Mouse (Mus musculus) heart, adult 2 months (tissue): ENCODE measurements around the gene Sfn. TPM values are rescaled to one million over a fixed set of nuclear protein-coding genes. Genes with fewer than 3 reads are reported as not detected.

Experiments
- DNase-seq, 2 experiments: peaks; one replicate each; pipeline ENCODE4 v3.0.0; 2021
- H3K27ac ChIP-seq: fragments of 200-600 bp; 2 replicates; pipeline ENCODE4 v1.8.1; 2022
- H3K27me3 ChIP-seq: fragments of 200-500 bp; 2 replicates; pipeline ENCODE4 v1.6.1; 2012; ENCODE audit warnings: mild to moderate bottlenecking, low read length, inconsistent platforms, mixed read lengths; ENCODE audit not compliant: control insufficient read depth, insufficient read depth
- H3K36me3 ChIP-seq: fragments of 200-500 bp; 2 replicates; pipeline ENCODE4 v1.6.1; 2012; ENCODE audit warnings: low read length, inconsistent platforms; ENCODE audit not compliant: control insufficient read depth, insufficient read depth
- H3K4me1 ChIP-seq: fragments of 200-500 bp; 2 replicates; pipeline ENCODE4 v1.6.1; 2011; ENCODE audit warnings: low read length; ENCODE audit not compliant: control insufficient read depth, insufficient read depth
- H3K4me3 ChIP-seq: fragments of 200-600 bp; 2 replicates; pipeline ENCODE4 v1.8.1; 2022
- H3K79me2 ChIP-seq: fragments of 200-500 bp; replicated peaks from 2 replicates; pipeline ENCODE4 v1.6.1; 2012; ENCODE audit warnings: mild to moderate bottlenecking, inconsistent platforms, low read length, moderate library complexity, mixed read lengths; ENCODE audit not compliant: control insufficient read depth, insufficient read depth
- H3K9ac ChIP-seq: fragments of 200-500 bp; 2 replicates; pipeline ENCODE4 v1.6.1; 2012; ENCODE audit warnings: low read depth, mild to moderate bottlenecking, control low read depth, inconsistent platforms, low read length, mixed read lengths
- CTCF ChIP-seq: fragments of 200-600 bp; IDR thresholded peaks from 2 replicates; pipeline ENCODE4 v1.8.1; 2022; ENCODE audit warnings: antibody characterized with exemption, mild to moderate bottlenecking, moderate library complexity
- EP300 ChIP-seq: fragments of 200-500 bp; IDR thresholded peaks from 2 replicates; pipeline ENCODE4 v1.6.1; 2011; ENCODE audit warnings: low read depth, low read length, control low read depth; ENCODE audit not compliant: insufficient read depth
- POLR2A ChIP-seq: fragments of 200-500 bp; IDR thresholded peaks from 2 replicates; pipeline ENCODE4 v1.6.1; 2011; ENCODE audit warnings: mild to moderate bottlenecking, low read depth, low read length, control low read depth; ENCODE audit not compliant: insufficient read depth
- WGBS: fragments of 180-500 bp; shearing (Covaris S2); methylation state at CpG from one replicate; pipeline ENCODE4 v1.1.7; 2018; 5-methylcytosine and 5-hydroxymethylcytosine counted together
- intact Hi-C: fragments of 180-260 bp; cut with DNase I; formaldehyde crosslinking; loops from one replicate; pipeline ENCODE4 v1.15.1; 2025
- polyA plus RNA-seq: library from polyadenylated mRNA; depleted of rRNA; stranded (reverse); fragments of >200 nt; gene quantifications from 2 replicates; pipeline ENCODE4 v1.2.3, GENCODE M21; 2012
- total RNA-seq, 2 experiments: library from RNA; stranded (reverse); gene quantifications; 2 replicates each; pipeline ENCODE4 v1.2.3; 2021

Sfn gene
- total and polyA plus RNA-seq, 3 experiments = 1.2 to 2.0 (median 1.2) TPM

- Histone ChIP-seq H3K9ac (no peak overlapping the region), H3K36me3 (no peaks in the 10 kb centered on the region), H3K4me1 (peaks cover 11% of the 10 kb centered on the region), H3K27me3 (no peaks in the 10 kb centered on the region), H3K79me2 (peaks cover 3% of the 10 kb centered on the region), H3K27ac (peak overlapping the region; percentile 80), H3K4me3 (no peak overlapping the region)
- no peak for TF ChIP-seq CTCF
- no peak for TF ChIP-seq EP300
- no peak for TF ChIP-seq POLR2A
- no peak for DNase-seq
- intact Hi-C loops = loop anchor here (5.0 kb wide), 1 partner anchor 37 kb away; no protein-coding TSS in a partner anchor
- WGBS = 82% methylated on average over 5 of the region's 5 CpGs
Measured at GRCm38 (mm10) chr4:133634043-133634410, 32.1 kb upstream of the Sfn start.

DNA sequence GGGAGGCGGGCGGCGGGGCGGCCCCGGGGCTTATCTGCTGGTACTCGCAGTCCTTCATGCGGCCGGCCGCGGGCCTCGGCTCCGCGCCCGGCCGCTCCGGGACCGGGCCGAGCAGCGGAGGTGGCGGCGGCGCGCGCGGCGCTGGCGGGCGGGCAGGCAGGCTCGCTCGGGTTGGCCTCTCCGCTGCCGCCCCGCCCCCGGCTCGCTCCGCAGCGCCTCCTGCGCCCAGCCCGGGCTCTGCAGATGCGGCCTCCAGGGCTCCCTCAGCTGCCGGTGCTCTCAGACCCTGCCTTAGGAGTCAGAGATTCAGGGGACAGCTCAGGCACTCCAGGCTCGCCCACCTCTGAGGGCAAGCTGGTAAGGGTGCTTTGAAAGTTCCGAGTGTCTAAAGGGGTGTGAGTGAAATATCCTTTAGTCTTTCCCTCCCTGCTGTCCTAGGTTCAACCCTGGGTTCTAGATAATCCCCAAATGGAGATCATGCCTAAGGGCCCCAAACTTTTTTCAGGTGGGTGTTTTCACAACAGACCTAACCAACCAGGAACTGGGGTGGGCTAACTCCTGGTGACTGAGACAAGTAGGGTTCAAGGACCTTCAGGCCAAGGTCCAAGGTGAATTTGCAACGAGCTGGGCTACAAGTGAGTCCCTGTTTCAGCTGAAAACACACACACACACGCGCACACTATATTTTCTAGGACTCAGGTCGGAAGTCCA lies 31.5 kb upstream of the Sfn start:
- Histone ChIP-seq H3K27ac (peak overlapping the region; percentile 82), H3K4me3 (peak overlapping the region; percentile 33), H3K27me3 (no peaks in the 10 kb centered on the region), H3K79me2 (peaks cover 3% of the 10 kb centered on the region), H3K4me1 (peaks cover 11% of the 10 kb centered on the region), H3K36me3 (no peaks in the 10 kb centered on the region), H3K9ac (peak overlapping the region; percentile 77)
- peak; percentile 81 for TF ChIP-seq CTCF
- 0 out of 2 replicates have a peak, but pooled peaks have one; percentile 25 for TF ChIP-seq EP300
- no peak for TF ChIP-seq POLR2A
- peak; percentile 94 to 98 for DNase-seq
- intact Hi-C loops = loop anchor here (2.0 to 5.0 kb wide), 2 partner anchors 17 to 36 kb away; partner anchors contain the start of gene Zdhhc18
- WGBS = 8% methylated on average over 42 of the region's 47 CpGs

GRCm38 (mm10) chr4:133632483-133633327 lies 30.7 kb upstream of the Sfn start:
- DNase-seq = peak in 1 of 2 experiments; percentile 79
- Histone ChIP-seq H3K27ac (peak overlapping the region; percentile 82), H3K79me2 (peaks cover 3% of the 10 kb centered on the region), H3K4me3 (peak overlapping the region; percentile 64), H3K4me1 (peaks cover 11% of the 10 kb centered on the region), H3K9ac (peak overlapping the region; percentile 77), H3K36me3 (no peaks in the 10 kb centered on the region), H3K27me3 (no peaks in the 10 kb centered on the region)
- TF ChIP-seq CTCF (no peak), POLR2A (no peak), EP300 (no peak)
- 7% methylated on average over 66 of the region's 69 CpGs for WGBS
- intact Hi-C loops = loop anchor here (2.0 to 5.0 kb wide), 2 partner anchors 18 to 35 kb away; partner anchors contain the start of gene Zdhhc18

DNA sequence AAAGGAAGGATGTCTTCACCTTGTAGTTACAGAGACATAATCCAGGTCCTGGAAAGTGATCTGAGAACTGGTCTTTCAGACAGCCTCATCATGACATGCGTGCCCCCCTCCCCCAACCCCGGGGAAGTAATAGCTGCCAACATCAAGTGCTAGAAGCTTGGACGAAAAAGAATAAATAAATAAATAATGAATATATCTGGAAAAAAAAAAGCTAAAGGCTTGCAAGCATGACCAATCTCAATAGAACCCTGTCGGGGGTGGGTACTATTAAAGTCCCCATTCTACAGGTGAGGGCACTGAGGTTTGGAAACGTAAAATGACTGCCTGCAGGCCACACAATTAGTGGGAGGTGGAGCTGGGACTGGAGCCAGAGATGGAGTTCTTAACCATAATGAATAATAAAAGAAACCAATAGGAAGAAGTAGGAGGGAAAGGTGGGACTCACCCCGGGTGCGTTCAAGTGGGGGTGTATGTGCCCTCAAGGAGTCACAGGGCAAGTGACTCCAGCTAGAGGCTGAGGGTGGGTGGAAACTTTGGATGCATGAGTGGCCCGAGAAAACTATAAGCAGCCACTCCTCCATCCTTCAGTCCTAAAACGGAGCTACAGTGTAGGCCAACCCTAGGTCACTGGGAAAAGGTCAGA lies 29.9 kb upstream of the Sfn start:
- H3K4me1 ChIP-seq = peaks cover 13% of the 10 kb centered on the region
- 32% methylated on average over 9 of the region's 9 CpGs for WGBS

GRCm38 (mm10) chr4:133631071-133631768 lies 29.3 kb upstream of the Sfn start:
- intact Hi-C loops = loop anchor here (5.0 kb wide), 1 partner anchor 34 kb away; no protein-coding TSS in a partner anchor
- peak; percentile 76 for TF ChIP-seq POLR2A
- no peak for TF ChIP-seq CTCF
- 0 out of 2 replicates have a peak, but pooled peaks have one; percentile 11 for TF ChIP-seq EP300
- Histone ChIP-seq H3K4me3 (peak overlapping the region; percentile 64), H3K4me1 (peaks cover 18% of the 10 kb centered on the region), H3K79me2 (peaks cover 6% of the 10 kb centered on the region), H3K27me3 (no peaks in the 10 kb centered on the region), H3K9ac (peak overlapping the region; percentile 45), H3K27ac (peak overlapping the region; percentile 82), H3K36me3 (peaks cover 4% of the 10 kb centered on the region)
- DNase-seq = peak; percentile 55
- WGBS = 38% methylated on average over 14 of the region's 14 CpGs

More for the DNA sequence above, 29.9 kb upstream of the Sfn start:
- H3K36me3 ChIP-seq = no peaks in the 10 kb centered on the region
- TF ChIP-seq POLR2A (0 out of 2 replicates have a peak, but pooled peaks have one; percentile 26), CTCF (no peak), EP300 (no peak)
- intact Hi-C loops = loop anchor here (2.0 to 5.0 kb wide), 2 partner anchors 19 to 35 kb away; partner anchors contain the start of gene Zdhhc18
- peak overlapping the region; percentile 82 for H3K27ac ChIP-seq
- H3K27me3 ChIP-seq = no peaks in the 10 kb centered on the region
- H3K9ac ChIP-seq = peak overlapping the region; percentile 77
- peaks cover 6% of the 10 kb centered on the region for H3K79me2 ChIP-seq
- H3K4me3 ChIP-seq = peak overlapping the region; percentile 64
- DNase-seq = peak; percentile 33 to 50
